18 mouse cellular contexts compared by ENCODE assay signal in genomic region chr2:165597536-165597935, GRCm38 (mm10). TPM values are rescaled to one million over a fixed set of nuclear protein-coding genes. Genes with fewer than 3 reads are reported as not detected.
DNase-seq lines count a peak whose midpoint lies in the region; ATAC-seq and TF ChIP-seq lines count a peak whose summit lies in the region.
"Had no signal": no experiment of that assay in that cellular context is flagged by ENCODE, and none has a peak within 500 bp of the region (broad histone marks: within the 10 kb centered on the region; RNA-seq: fewer than 3 reads in every experiment).

No protein-coding gene starts in this region.

- 0 out of 2 replicates have a peak overlapping the region, but pooled peaks have one; percentile 22 for H3K27ac ChIP-seq in midbrain, embryonic 12.5 days (replicated peaks)
- no peak overlapping the region for H3K27ac ChIP-seq in midbrain, embryonic 13.5 days
- peak overlapping the region; percentile 57; the same call in 1 of the 2 replicates for H3K27ac ChIP-seq in hindbrain, embryonic 12.5 days
- peak overlapping the region; percentile 35; the same call in 1 of the 2 replicates for H3K27ac ChIP-seq in stomach, postnatal 0 days (replicated peaks)
- H3K27ac ChIP-seq in forebrain, embryonic 16.5 days (ENCODE audit: low read length), result no peak overlapping the region
- H3K27ac ChIP-seq: left cerebral cortex, adult 2 months; liver, embryonic 14.5 days had no signal

- WGBS in midbrain, embryonic 12.5 days, result 61% methylated on average over 6 of the region's 6 CpGs
- WGBS in midbrain, embryonic 13.5 days, result 54% methylated on average over 6 of the region's 6 CpGs
- WGBS in hindbrain, embryonic 12.5 days, result 45% methylated on average over 6 of the region's 6 CpGs
- 51% methylated on average over 6 of the region's 6 CpGs for WGBS in stomach, postnatal 0 days
- WGBS in forebrain, embryonic 16.5 days, result 66% methylated on average over 6 of the region's 6 CpGs

- no peak overlapping the region for H3K4me2 ChIP-seq in midbrain, embryonic 12.5 days (replicated peaks)
- no peak overlapping the region for H3K4me2 ChIP-seq in midbrain, embryonic 13.5 days (replicated peaks)
- peak overlapping the region; percentile 97 for H3K4me2 ChIP-seq in hindbrain, embryonic 12.5 days (replicated peaks)
- no peak overlapping the region for H3K4me2 ChIP-seq in stomach, postnatal 0 days (replicated peaks; ENCODE audit: low read depth)
- no peak overlapping the region for H3K4me2 ChIP-seq in forebrain, embryonic 16.5 days (ENCODE audit: low read length)

- DNase-seq in mesoderm, embryonic 11.5 days (ENCODE audit: low read depth, low spot score), result peak; percentile 59
- DNase-seq in stomach, postnatal 0 days (ENCODE audit: low spot score), result no peak
- no peak for DNase-seq in cerebellum, postnatal 14 days
- DNase-seq: cerebellum, postnatal 10 days; heart, adult 18-20 months; heart, postnatal 10 days; kidney, adult 11 months; kidney, postnatal 4 days; right cerebral cortex, postnatal 4 days had no signal

- H3K4me1 ChIP-seq in midbrain, embryonic 12.5 days, result peaks cover 30% of the 10 kb centered on the region
- peaks cover 31% of the 10 kb centered on the region for H3K4me1 ChIP-seq in midbrain, embryonic 13.5 days (replicated peaks)
- H3K4me1 ChIP-seq in hindbrain, embryonic 12.5 days, result peaks cover 51% of the 10 kb centered on the region
- no peaks in the 10 kb centered on the region for H3K4me1 ChIP-seq in stomach, postnatal 0 days (replicated peaks; ENCODE audit: control insufficient read depth, insufficient read depth)
- H3K4me1 ChIP-seq in forebrain, embryonic 16.5 days (replicated peaks; ENCODE audit: control insufficient read depth, insufficient read depth, low read length), result peaks cover 13% of the 10 kb centered on the region

- no peak for TF ChIP-seq CTCF in stomach, postnatal 0 days (IDR thresholded peaks at IDR 0.05; ENCODE audit: low read depth)

- peaks cover 5% of the 10 kb centered on the region; the same call in 1 of the 2 replicates for H3K9me3 ChIP-seq in midbrain, embryonic 12.5 days
- no peaks in the 10 kb centered on the region for H3K9me3 ChIP-seq in midbrain, embryonic 13.5 days
- H3K9me3 ChIP-seq in hindbrain, embryonic 12.5 days (replicated peaks), result no peaks in the 10 kb centered on the region
- H3K9me3 ChIP-seq in stomach, postnatal 0 days (ENCODE audit: control insufficient read depth, low read length), result no peaks in the 10 kb centered on the region
- no peaks in the 10 kb centered on the region for H3K9me3 ChIP-seq in forebrain, embryonic 16.5 days (ENCODE audit: control insufficient read depth, low read length)
- H3K9me3 ChIP-seq: megakaryocyte, embryonic 14.5 days had no signal

- no peak overlapping the region for H3K4me3 ChIP-seq in midbrain, embryonic 12.5 days
- H3K4me3 ChIP-seq in midbrain, embryonic 13.5 days (replicated peaks), result no peak overlapping the region
- H3K4me3 ChIP-seq in hindbrain, embryonic 12.5 days, result peak overlapping the region; percentile 6; the same call in 1 of the 2 replicates
- H3K4me3 ChIP-seq in stomach, postnatal 0 days (ENCODE audit: low read depth, low read length), result no peak overlapping the region
- H3K4me3 ChIP-seq in forebrain, embryonic 16.5 days (replicated peaks; ENCODE audit: low read length), result no peak overlapping the region
- H3K4me3 ChIP-seq: erythroblast, embryonic 14.5 days; left cerebral cortex, adult 2 months; megakaryocyte, embryonic 14.5 days had no signal

- no peak for TF ChIP-seq EP300 in stomach, postnatal 0 days (optimal IDR thresholded peaks at IDR 0.05)

- H3K36me3 ChIP-seq in midbrain, embryonic 12.5 days, result no peaks in the 10 kb centered on the region
- no peaks in the 10 kb centered on the region for H3K36me3 ChIP-seq in midbrain, embryonic 13.5 days
- H3K36me3 ChIP-seq in hindbrain, embryonic 12.5 days, result no peaks in the 10 kb centered on the region
- no peaks in the 10 kb centered on the region for H3K36me3 ChIP-seq in stomach, postnatal 0 days (ENCODE audit: control insufficient read depth, insufficient read depth, low read length)
- H3K36me3 ChIP-seq in forebrain, embryonic 16.5 days (ENCODE audit: control insufficient read depth, insufficient read depth), result no peaks in the 10 kb centered on the region

- no peak for ATAC-seq in midbrain, embryonic 12.5 days (ENCODE audit: low FRiP score, low read depth)
- ATAC-seq in midbrain, embryonic 13.5 days, result no peak
- ATAC-seq in hindbrain, embryonic 12.5 days (ENCODE audit: low FRiP score), result peak; percentile 29; the same call in 1 of the 2 replicates
- no peak for ATAC-seq in stomach, postnatal 0 days (ENCODE audit: low FRiP score, low TSS enrichment)
- ATAC-seq in forebrain, embryonic 16.5 days, result no peak
- ATAC-seq: Patski had no signal

- H3K9ac ChIP-seq in midbrain, embryonic 12.5 days (replicated peaks), result no peak overlapping the region
- H3K9ac ChIP-seq in midbrain, embryonic 13.5 days (replicated peaks), result no peak overlapping the region
- peak overlapping the region; percentile 8; the same call in 1 of the 2 replicates for H3K9ac ChIP-seq in hindbrain, embryonic 12.5 days
- H3K9ac ChIP-seq in stomach, postnatal 0 days (ENCODE audit: low read length), result no peak overlapping the region
- H3K9ac ChIP-seq in forebrain, embryonic 16.5 days (replicated peaks; ENCODE audit: low read depth, low read length), result no peak overlapping the region
- H3K9ac ChIP-seq: liver, embryonic 14.5 days had no signal

- H3K27me3 ChIP-seq in midbrain, embryonic 12.5 days, result peaks cover 59% of the 10 kb centered on the region
- peaks cover 47% of the 10 kb centered on the region for H3K27me3 ChIP-seq in midbrain, embryonic 13.5 days
- H3K27me3 ChIP-seq in hindbrain, embryonic 12.5 days, result peaks cover 23% of the 10 kb centered on the region
- H3K27me3 ChIP-seq in stomach, postnatal 0 days (ENCODE audit: control insufficient read depth, insufficient read depth, low read length), result no peaks in the 10 kb centered on the region
- peaks cover 30% of the 10 kb centered on the region for H3K27me3 ChIP-seq in forebrain, embryonic 16.5 days (replicated peaks; ENCODE audit: control insufficient read depth, insufficient read depth, low read length)
- H3K27me3 ChIP-seq: Patski had no signal

RNA-seq across cellular contexts. Expression of gene Eya2, which starts 2.7 kb away (rescaled TPM):
- 4.5 and 7.2 TPM in 2 replicates for polyA plus RNA-seq in midbrain, embryonic 12.5 days (2016; fragmentation: Nextera tagmentation; extraction: Ambion mirVana)
- polyA plus RNA-seq in midbrain, embryonic 13.5 days (2015; fragmentation: Nextera tagmentation; extraction: Ambion mirVana), result 4.4 TPM in 2 replicates
- 15.2 and 20.2 TPM in 2 replicates for polyA plus RNA-seq in hindbrain, embryonic 12.5 days (2016; fragmentation: Nextera tagmentation; extraction: Ambion mirVana)
- 15.5 and 21.6 TPM in 2 replicates for polyA plus RNA-seq in stomach, postnatal 0 days (2015; fragmentation: Nextera tagmentation; extraction: Ambion mirVana)
- polyA plus RNA-seq in forebrain, embryonic 16.5 days (2015; fragmentation: Nextera tagmentation; extraction: Ambion mirVana), result 3.5 and 4.6 TPM in 2 replicates
- polyA plus RNA-seq: erythroblast, embryonic 14.5 days had no signal

Comparison
In these comparisons a context has a peak if more than half of its experiments do, and no peak if none do; other contexts are left out.
1. H3K27ac ChIP-seq: peak in midbrain, embryonic 12.5 days (single experiment), hindbrain, embryonic 12.5 days (single experiment) and stomach, postnatal 0 days (single experiment); none in midbrain, embryonic 13.5 days (single experiment) and forebrain, embryonic 16.5 days (single experiment).